Comparison of ENCODE assay signal across 7 mouse cellular contexts in genomic region chr12:30003680-30004364, GRCm38 (mm10).
A peak's percentile ranks its signal among the peaks of the same experiment; 100 is the strongest.
DNase-seq lines count a peak whose midpoint lies in the region; ATAC-seq lines count a peak whose summit lies in the region.

No protein-coding gene starts in this region.

- no peaks in the 10 kb centered on the region for H3K9me3 ChIP-seq in midbrain, embryonic 11.5 days (ENCODE audit: control insufficient read depth, low read length)
- H3K9me3 ChIP-seq in midbrain, embryonic 10.5 days (replicated peaks) = no peaks in the 10 kb centered on the region
- no peaks in the 10 kb centered on the region for H3K9me3 ChIP-seq in forebrain, embryonic 13.5 days (replicated peaks)
- H3K9me3 ChIP-seq in hindbrain, embryonic 16.5 days (ENCODE audit: control insufficient read depth, low read length) = no peaks in the 10 kb centered on the region

- WGBS in midbrain, embryonic 11.5 days = 77% methylated on average over 14 of the region's 14 CpGs
- WGBS in midbrain, embryonic 10.5 days = 79% methylated on average over 14 of the region's 14 CpGs
- 36% methylated on average over 14 of the region's 14 CpGs for WGBS in forebrain, embryonic 13.5 days
- 38% methylated on average over 14 of the region's 14 CpGs for WGBS in hindbrain, embryonic 16.5 days

- ATAC-seq in midbrain, embryonic 11.5 days (ENCODE audit: low FRiP score) = peak; percentile 44; the same call in 1 of the 2 replicates
- peak; percentile 73 for ATAC-seq in forebrain, embryonic 13.5 days
- ATAC-seq in hindbrain, embryonic 16.5 days = peak; percentile 71
- ATAC-seq in inflammation-experienced regulatory T-cells, adult 6 months = no peak

- H3K27me3 ChIP-seq in midbrain, embryonic 11.5 days (ENCODE audit: control insufficient read depth, insufficient read depth, low read length) = no peaks in the 10 kb centered on the region
- no peaks in the 10 kb centered on the region for H3K27me3 ChIP-seq in midbrain, embryonic 10.5 days (ENCODE audit: low read depth, poor library complexity, severe bottlenecking)
- H3K27me3 ChIP-seq in forebrain, embryonic 13.5 days = no peaks in the 10 kb centered on the region
- H3K27me3 ChIP-seq in hindbrain, embryonic 16.5 days (replicated peaks; ENCODE audit: control insufficient read depth, insufficient read depth, low read length) = no peaks in the 10 kb centered on the region

- no peak overlapping the region for H3K9ac ChIP-seq in midbrain, embryonic 11.5 days (ENCODE audit: low read length)
- no peak overlapping the region for H3K9ac ChIP-seq in forebrain, embryonic 13.5 days
- no peak overlapping the region for H3K9ac ChIP-seq in hindbrain, embryonic 16.5 days (ENCODE audit: low read depth, low read length)

- H3K4me3 ChIP-seq in midbrain, embryonic 11.5 days (ENCODE audit: low read depth, low read length) = no peak overlapping the region
- no peak overlapping the region for H3K4me3 ChIP-seq in midbrain, embryonic 10.5 days
- no peak overlapping the region for H3K4me3 ChIP-seq in forebrain, embryonic 13.5 days
- H3K4me3 ChIP-seq in hindbrain, embryonic 16.5 days (ENCODE audit: low read length) = no peak overlapping the region

- no peak for DNase-seq in midbrain, embryonic 11.5 days (ENCODE audit: low spot score, missing footprints)
- DNase-seq in midbrain, embryonic 10.5 days (ENCODE audit: low spot score) = no peak
- peak; percentile 88 for DNase-seq in retina, postnatal 1 day
- DNase-seq in ovary, postnatal 10 days (ENCODE audit: low spot score) = no peak

- no peak overlapping the region for H3K27ac ChIP-seq in midbrain, embryonic 11.5 days (ENCODE audit: low read depth, low read length)
- no peak overlapping the region for H3K27ac ChIP-seq in midbrain, embryonic 10.5 days (replicated peaks)
- peak overlapping the region; percentile 78 for H3K27ac ChIP-seq in forebrain, embryonic 13.5 days
- peak overlapping the region; percentile 37 for H3K27ac ChIP-seq in hindbrain, embryonic 16.5 days (ENCODE audit: low read depth, low read length)

- H3K4me1 ChIP-seq in midbrain, embryonic 11.5 days (ENCODE audit: control insufficient read depth, insufficient read depth, low read length) = no peaks in the 10 kb centered on the region
- peaks cover 10% of the 10 kb centered on the region; the same call in 1 of the 2 replicates for H3K4me1 ChIP-seq in midbrain, embryonic 10.5 days
- H3K4me1 ChIP-seq in forebrain, embryonic 13.5 days = peaks cover 18% of the 10 kb centered on the region
- H3K4me1 ChIP-seq in hindbrain, embryonic 16.5 days (ENCODE audit: control insufficient read depth, insufficient read depth, low read depth, low read length) = peaks cover 9% of the 10 kb centered on the region; the same call in 1 of the 2 replicates

- no peak overlapping the region for H3K4me2 ChIP-seq in midbrain, embryonic 11.5 days
- H3K4me2 ChIP-seq in forebrain, embryonic 13.5 days = no peak overlapping the region
- no peak overlapping the region for H3K4me2 ChIP-seq in hindbrain, embryonic 16.5 days (ENCODE audit: low read length)

- peaks cover 52% of the 10 kb centered on the region for H3K36me3 ChIP-seq in midbrain, embryonic 11.5 days (ENCODE audit: control insufficient read depth, insufficient read depth, low read length)
- peaks cover 98% of the 10 kb centered on the region for H3K36me3 ChIP-seq in midbrain, embryonic 10.5 days
- peaks cover 91% of the 10 kb centered on the region for H3K36me3 ChIP-seq in forebrain, embryonic 13.5 days (ENCODE audit: poor library complexity, severe bottlenecking)
- peaks cover 60% of the 10 kb centered on the region for H3K36me3 ChIP-seq in hindbrain, embryonic 16.5 days (ENCODE audit: control insufficient read depth, insufficient read depth, low read length)

Comparison
In these comparisons a context has a peak if more than half of its experiments do, and no peak if none do; other contexts are left out.
1. H3K27ac ChIP-seq: peak in forebrain, embryonic 13.5 days (single experiment) and hindbrain, embryonic 16.5 days (single experiment); none in midbrain, embryonic 11.5 days (single experiment) and midbrain, embryonic 10.5 days (single experiment).